Mouse (Mus musculus): ENCODE data around the gene Akr1b8. TPM values are rescaled to one million over a fixed set of nuclear protein-coding genes. Genes with fewer than 3 reads are reported as not detected.
"Not testable (repeated sequence)": the region's sequence is repeated elsewhere in the genome, so short reads cannot be mapped to it uniquely, and the experiment has no call there.

The Akr1b8 gene
- polyA plus RNA-seq, 1 experiment from 2014 or later, result 23.0 TPM

GRCm38 (mm10) chr6:34318172-34318571, 35.7 kb upstream of the Akr1b8 start:
- H3K27me3 ChIP-seq (ENCODE audit: control insufficient read depth, insufficient read depth, low read length), result no peaks in the 10 kb centered on the region
- ATAC-seq (ENCODE audit: insufficient read depth, low FRiP score, low TSS enrichment) (no peak), DNase-seq (ENCODE audit: low spot score) (no peak)
- 72% methylated on average over 5 of the region's 5 CpGs for WGBS
- H3K36me3 ChIP-seq (ENCODE audit: control insufficient read depth, insufficient read depth, low read length), result no peaks in the 10 kb centered on the region
- H3K4me3 ChIP-seq (ENCODE audit: low read depth, low read length), result no peak overlapping the region
- no peaks in the 10 kb centered on the region for H3K9me3 ChIP-seq (ENCODE audit: control insufficient read depth, low read length)
- peaks cover 11% of the 10 kb centered on the region; the same call in 1 of the 2 replicates for H3K4me1 ChIP-seq (ENCODE audit: control insufficient read depth, insufficient read depth, low read length)
- no peak overlapping the region for H3K27ac ChIP-seq (ENCODE audit: low read depth, low read length)
- no peak overlapping the region for H3K4me2 ChIP-seq (ENCODE audit: low read depth)
- H3K9ac ChIP-seq (ENCODE audit: low read length), result no peak overlapping the region

DNA sequence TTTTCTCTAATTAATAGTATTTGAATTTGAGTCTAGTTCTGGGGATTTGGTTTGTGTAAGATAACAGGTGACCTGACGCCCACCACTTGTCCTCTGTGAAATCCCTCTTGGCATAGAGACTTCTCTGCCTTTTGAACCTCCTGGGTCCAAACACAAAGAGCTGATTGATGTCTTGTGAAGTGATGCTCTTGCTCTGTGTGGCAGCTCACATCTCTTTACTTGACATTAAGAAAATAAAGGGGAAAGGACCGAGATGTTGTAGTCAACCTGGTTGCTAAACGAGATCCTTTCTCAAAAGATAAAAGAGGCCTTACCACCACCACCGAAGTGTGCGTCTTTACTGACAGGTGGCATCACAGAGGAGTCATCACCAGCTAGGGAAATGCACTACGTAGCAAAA, 35.3 kb upstream of the Akr1b8 start:
- no peaks in the 10 kb centered on the region for H3K36me3 ChIP-seq (ENCODE audit: control insufficient read depth, insufficient read depth, low read length)
- H3K9me3 ChIP-seq (ENCODE audit: control insufficient read depth, low read length), result no peaks in the 10 kb centered on the region
- H3K4me3 ChIP-seq (ENCODE audit: low read depth, low read length), result no peak overlapping the region
- H3K4me2 ChIP-seq (ENCODE audit: low read depth), result no peak overlapping the region
- no peaks in the 10 kb centered on the region for H3K27me3 ChIP-seq (ENCODE audit: control insufficient read depth, insufficient read depth, low read length)
- ATAC-seq (ENCODE audit: insufficient read depth, low FRiP score, low TSS enrichment) (no peak), DNase-seq (ENCODE audit: low spot score) (no peak)
- WGBS, result 85% methylated on average over 6 of the region's 6 CpGs
- peaks cover 11% of the 10 kb centered on the region; the same call in 1 of the 2 replicates for H3K4me1 ChIP-seq (ENCODE audit: control insufficient read depth, insufficient read depth, low read length)
- no peak overlapping the region for H3K9ac ChIP-seq (ENCODE audit: low read length)
- no peak overlapping the region for H3K27ac ChIP-seq (ENCODE audit: low read depth, low read length)

DNA sequence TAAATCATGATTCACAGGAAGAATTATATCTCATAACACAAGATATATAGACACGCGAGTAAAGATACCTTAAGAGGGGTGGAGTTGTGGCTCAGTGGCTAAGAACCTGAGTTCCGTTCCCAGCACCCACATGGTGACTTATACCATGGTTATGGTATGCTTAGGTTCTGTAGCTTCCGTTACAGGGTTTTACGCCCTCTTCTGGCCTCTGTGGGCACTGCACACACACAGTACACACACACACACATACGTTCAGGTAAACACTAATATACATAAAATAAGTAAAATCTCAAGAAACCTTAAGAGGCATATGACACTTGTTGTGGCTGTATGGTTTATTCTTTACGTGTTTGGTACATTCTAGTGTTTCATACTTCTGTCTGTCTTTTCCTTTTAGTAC, 31.8 kb upstream of the Akr1b8 start:
- ATAC-seq (ENCODE audit: insufficient read depth, low FRiP score, low TSS enrichment), result no peak
- WGBS, result 94% methylated on average over 7 of the region's 7 CpGs

GRCm38 (mm10) chr6:34331379-34331778, 22.5 kb upstream of the Akr1b8 start:
- Histone ChIP-seq H3K4me1 (ENCODE audit: control insufficient read depth, insufficient read depth, low read length) (no peaks in the 10 kb centered on the region), H3K27ac (ENCODE audit: low read depth, low read length) (no peak overlapping the region), H3K36me3 (ENCODE audit: control insufficient read depth, insufficient read depth, low read length) (no peaks in the 10 kb centered on the region), H3K9me3 (ENCODE audit: control insufficient read depth, low read length) (no peaks in the 10 kb centered on the region), H3K4me2 (ENCODE audit: low read depth) (no peak overlapping the region), H3K9ac (ENCODE audit: low read length) (no peak overlapping the region), H3K4me3 (ENCODE audit: low read depth, low read length) (no peak overlapping the region), H3K27me3 (ENCODE audit: control insufficient read depth, insufficient read depth, low read length) (no peaks in the 10 kb centered on the region)
- no peak for ATAC-seq (ENCODE audit: insufficient read depth, low FRiP score, low TSS enrichment)
- DNase-seq (ENCODE audit: low spot score), result no peak
- 92% methylated on average over 5 of the region's 5 CpGs for WGBS

More for the DNA sequence above, 31.8 kb upstream of the Akr1b8 start:
- H3K27ac ChIP-seq (ENCODE audit: low read depth, low read length), result no peak overlapping the region
- no peaks in the 10 kb centered on the region for H3K27me3 ChIP-seq (ENCODE audit: control insufficient read depth, insufficient read depth, low read length)
- no peaks in the 10 kb centered on the region for H3K9me3 ChIP-seq (ENCODE audit: control insufficient read depth, low read length)
- no peak overlapping the region for H3K9ac ChIP-seq (ENCODE audit: low read length)
- no peaks in the 10 kb centered on the region for H3K36me3 ChIP-seq (ENCODE audit: control insufficient read depth, insufficient read depth, low read length)
- H3K4me1 ChIP-seq (ENCODE audit: control insufficient read depth, insufficient read depth, low read length), result no peaks in the 10 kb centered on the region
- H3K4me3 ChIP-seq (ENCODE audit: low read depth, low read length), result no peak overlapping the region
- H3K4me2 ChIP-seq (ENCODE audit: low read depth), result no peak overlapping the region
- DNase-seq (ENCODE audit: low spot score), result no peak

GRCm38 (mm10) chr6:34331804-34332203, 22.1 kb upstream of the Akr1b8 start:
- H3K36me3 ChIP-seq (ENCODE audit: control insufficient read depth, insufficient read depth, low read length); DNase-seq (ENCODE audit: low spot score); H3K4me2 ChIP-seq (ENCODE audit: low read depth); H3K9ac ChIP-seq (ENCODE audit: low read length); H3K4me3 ChIP-seq (ENCODE audit: low read depth, low read length); H3K27me3 ChIP-seq (ENCODE audit: control insufficient read depth, insufficient read depth, low read length); ATAC-seq (ENCODE audit: insufficient read depth, low FRiP score, low TSS enrichment); H3K4me1 ChIP-seq (ENCODE audit: control insufficient read depth, insufficient read depth, low read length); H3K27ac ChIP-seq (ENCODE audit: low read depth, low read length); H3K9me3 ChIP-seq (ENCODE audit: control insufficient read depth, low read length): not testable (repeated sequence)
- WGBS, result 84% methylated on average over 12 of the region's 12 CpGs

DNA sequence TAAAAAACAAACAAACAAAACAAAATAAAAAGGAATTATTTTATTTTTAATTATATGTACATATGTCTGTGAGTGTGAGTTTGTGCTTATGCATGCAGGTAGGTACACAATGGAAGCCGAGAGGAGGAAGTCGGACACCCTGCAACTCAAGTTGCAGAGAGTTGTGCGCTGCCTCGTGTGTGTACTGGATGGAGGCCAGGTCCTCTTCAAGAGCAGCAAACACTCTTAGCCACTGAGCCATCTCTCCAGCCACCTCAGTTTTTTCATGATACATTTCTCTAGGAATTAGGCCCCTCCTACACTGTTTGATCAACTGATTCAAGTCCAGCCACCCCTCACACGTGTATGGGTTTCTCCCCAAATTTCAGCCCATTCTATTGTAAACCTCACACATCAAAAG, 19.2 kb upstream of the Akr1b8 start:
- WGBS, result 90% methylated on average over 5 of the region's 5 CpGs
- Histone ChIP-seq H3K4me3 (ENCODE audit: low read depth, low read length) (no peak overlapping the region), H3K27ac (ENCODE audit: low read depth, low read length) (no peak overlapping the region), H3K4me2 (ENCODE audit: low read depth) (no peak overlapping the region), H3K27me3 (ENCODE audit: control insufficient read depth, insufficient read depth, low read length) (no peaks in the 10 kb centered on the region), H3K36me3 (ENCODE audit: control insufficient read depth, insufficient read depth, low read length) (no peaks in the 10 kb centered on the region), H3K9me3 (ENCODE audit: control insufficient read depth, low read length) (no peaks in the 10 kb centered on the region), H3K9ac (ENCODE audit: low read length) (no peak overlapping the region), H3K4me1 (ENCODE audit: control insufficient read depth, insufficient read depth, low read length) (no peaks in the 10 kb centered on the region)
- no peak for ATAC-seq (ENCODE audit: insufficient read depth, low FRiP score, low TSS enrichment)
- DNase-seq (ENCODE audit: low spot score), result no peak

DNA sequence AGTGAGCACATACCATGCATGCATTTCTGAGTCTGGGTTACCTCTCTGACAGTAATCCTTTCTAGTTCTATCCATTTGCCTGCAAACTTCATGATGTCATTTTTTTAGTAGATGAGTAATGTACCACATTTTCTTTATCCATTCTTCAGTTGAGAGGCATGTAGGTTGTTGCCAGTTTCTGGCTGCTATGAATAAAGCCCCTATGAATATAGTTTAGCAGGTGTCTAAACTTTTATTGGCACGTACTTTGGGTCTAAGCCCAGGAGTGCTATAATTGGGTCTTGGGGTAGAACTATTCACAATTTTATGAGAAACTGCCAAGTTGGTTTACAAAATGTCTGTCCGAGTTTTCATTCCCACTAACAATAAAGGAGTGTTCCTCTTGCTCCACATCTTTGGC, 16.1 kb upstream of the Akr1b8 start:
- Histone ChIP-seq H3K4me2 (ENCODE audit: low read depth) (no peak overlapping the region), H3K27me3 (ENCODE audit: control insufficient read depth, insufficient read depth, low read length) (no peaks in the 10 kb centered on the region), H3K4me3 (ENCODE audit: low read depth, low read length) (no peak overlapping the region), H3K9ac (ENCODE audit: low read length) (no peak overlapping the region), H3K27ac (ENCODE audit: low read depth, low read length) (no peak overlapping the region), H3K36me3 (ENCODE audit: control insufficient read depth, insufficient read depth, low read length) (no peaks in the 10 kb centered on the region), H3K9me3 (ENCODE audit: control insufficient read depth, low read length) (no peaks in the 10 kb centered on the region), H3K4me1 (ENCODE audit: control insufficient read depth, insufficient read depth, low read length) (no peaks in the 10 kb centered on the region)
- DNase-seq (ENCODE audit: low spot score) (no peak), ATAC-seq (ENCODE audit: insufficient read depth, low FRiP score, low TSS enrichment) (no peak)
- 81% methylated on average over 2 of the region's 2 CpGs for WGBS

GRCm38 (mm10) chr6:34341991-34342390, 11.9 kb upstream of the Akr1b8 start:
- H3K4me3 ChIP-seq (ENCODE audit: low read depth, low read length), result no peak overlapping the region
- H3K27me3 ChIP-seq (ENCODE audit: control insufficient read depth, insufficient read depth, low read length), result no peaks in the 10 kb centered on the region
- no peak overlapping the region for H3K4me2 ChIP-seq (ENCODE audit: low read depth)
- H3K9ac ChIP-seq (ENCODE audit: low read length), result no peak overlapping the region
- no peak for DNase-seq (ENCODE audit: low spot score)
- no peaks in the 10 kb centered on the region for H3K4me1 ChIP-seq (ENCODE audit: control insufficient read depth, insufficient read depth, low read length)
- no peak for ATAC-seq (ENCODE audit: insufficient read depth, low FRiP score, low TSS enrichment)
- 92% methylated on average over 4 of the region's 4 CpGs for WGBS
- H3K9me3 ChIP-seq (ENCODE audit: control insufficient read depth, low read length), result no peaks in the 10 kb centered on the region
- no peak overlapping the region for H3K27ac ChIP-seq (ENCODE audit: low read depth, low read length)
- H3K36me3 ChIP-seq (ENCODE audit: control insufficient read depth, insufficient read depth, low read length), result no peaks in the 10 kb centered on the region

DNA sequence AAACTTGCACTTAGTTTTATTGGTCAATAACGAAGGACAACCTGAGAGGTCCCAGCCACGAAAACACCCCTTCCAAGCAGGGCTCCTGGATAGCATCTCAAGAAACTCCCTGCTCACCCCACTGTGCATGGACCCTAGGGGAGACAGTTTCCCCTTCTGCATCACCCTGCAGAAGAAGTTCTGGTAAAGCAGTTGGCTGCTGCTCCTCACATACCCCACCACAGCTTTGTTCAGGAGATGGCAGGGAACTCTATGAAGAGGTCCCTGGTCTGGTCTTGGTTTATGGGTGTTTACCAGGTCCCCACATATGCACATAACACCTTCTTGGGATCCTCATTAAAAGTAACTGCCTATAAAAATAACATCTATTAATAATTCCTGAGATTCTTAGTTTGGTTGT, 11.4 kb upstream of the Akr1b8 start:
- H3K36me3 ChIP-seq (ENCODE audit: control insufficient read depth, insufficient read depth, low read length), result no peaks in the 10 kb centered on the region
- H3K4me2 ChIP-seq (ENCODE audit: low read depth), result no peak overlapping the region
- H3K27ac ChIP-seq (ENCODE audit: low read depth, low read length), result no peak overlapping the region
- no peak overlapping the region for H3K4me3 ChIP-seq (ENCODE audit: low read depth, low read length)
- no peak overlapping the region for H3K9ac ChIP-seq (ENCODE audit: low read length)
- no peaks in the 10 kb centered on the region for H3K4me1 ChIP-seq (ENCODE audit: control insufficient read depth, insufficient read depth, low read length)
- 81% methylated on average over 2 of the region's 2 CpGs for WGBS
- no peaks in the 10 kb centered on the region for H3K9me3 ChIP-seq (ENCODE audit: control insufficient read depth, low read length)
- no peaks in the 10 kb centered on the region for H3K27me3 ChIP-seq (ENCODE audit: control insufficient read depth, insufficient read depth, low read length)
- ATAC-seq (ENCODE audit: insufficient read depth, low FRiP score, low TSS enrichment) (no peak), DNase-seq (ENCODE audit: low spot score) (no peak)
